Mouse (Mus musculus): ENCODE data around the gene Il22ra2. TPM values are rescaled to one million over a fixed set of nuclear protein-coding genes. Genes with fewer than 3 reads are reported as not detected.

The Il22ra2 gene
- total RNA-seq (2014; rRNA removed) (0.09 TPM in 1 of 2 replicates, not detected in the other), polyA plus RNA-seq (2015; fragmentation: Nextera tagmentation; extraction: Ambion mirVana) (not detected in 2 replicates)

DNA sequence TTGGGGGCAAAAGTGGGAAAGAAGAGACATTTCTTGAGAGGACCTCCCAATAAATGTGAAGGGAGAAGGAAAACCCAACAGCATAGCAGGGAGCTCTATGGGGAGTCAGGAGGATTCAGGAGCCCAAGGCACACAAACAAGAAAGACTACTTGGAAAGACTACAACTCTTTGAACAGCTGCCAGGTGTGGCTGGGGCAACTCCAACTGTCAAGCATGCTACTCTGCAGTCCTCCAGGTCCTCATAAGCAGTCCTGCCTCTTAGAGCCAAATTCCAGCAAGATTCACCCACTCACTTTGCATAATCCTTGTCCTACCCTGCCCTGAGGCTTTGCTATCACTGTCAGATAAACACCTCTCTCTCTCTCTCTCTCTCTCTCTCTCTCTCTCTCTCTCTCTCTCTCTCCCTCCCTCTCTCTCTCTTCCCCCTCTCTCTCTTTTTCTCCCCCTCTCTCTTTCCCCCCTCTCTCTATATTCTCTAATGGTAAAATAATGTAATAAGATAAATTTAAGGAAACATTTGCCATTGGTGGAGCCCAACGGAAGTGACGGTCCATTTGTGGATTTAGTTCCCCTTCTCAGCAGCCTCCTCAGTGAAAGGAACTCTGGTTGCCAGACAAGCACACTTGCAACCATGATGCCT is at the start of gene Il22ra2:
TSS of gene Il22ra2 (plus strand) at position 591 of the 641 bp plus-strand sequence.
- no peak within 1 kb of the TSS for H3K27ac ChIP-seq (ENCODE audit: low read depth, low read length)
- ATAC-seq (ENCODE audit: low FRiP score) (no peak), DNase-seq (ENCODE audit: low spot score) (no peak)
- no peak within 1 kb of the TSS for H3K4me3 ChIP-seq (ENCODE audit: low read depth, low read length)
- no peak within 1 kb of the TSS for H3K4me2 ChIP-seq (ENCODE audit: low read depth, low read length, poor library complexity, severe bottlenecking)
- H3K4me1 ChIP-seq (ENCODE audit: insufficient read depth, low read length): no peaks in the 10 kb centered on the region
- H3K36me3 ChIP-seq (ENCODE audit: insufficient read depth, low read length): no peaks in the 10 kb centered on the region
- H3K9ac ChIP-seq (replicated peaks; ENCODE audit: low read length, poor library complexity, severe bottlenecking): no peak within 1 kb of the TSS
- no peaks in the 10 kb centered on the region for H3K9me3 ChIP-seq (ENCODE audit: low read length)
- WGBS: 81% methylated on average over 2 of the region's 2 CpGs
- TF ChIP-seq CTCF (IDR thresholded peaks at IDR 0.05): no peak
- no peaks in the 10 kb centered on the region for H3K27me3 ChIP-seq (ENCODE audit: insufficient read depth, low read length)

DNA sequence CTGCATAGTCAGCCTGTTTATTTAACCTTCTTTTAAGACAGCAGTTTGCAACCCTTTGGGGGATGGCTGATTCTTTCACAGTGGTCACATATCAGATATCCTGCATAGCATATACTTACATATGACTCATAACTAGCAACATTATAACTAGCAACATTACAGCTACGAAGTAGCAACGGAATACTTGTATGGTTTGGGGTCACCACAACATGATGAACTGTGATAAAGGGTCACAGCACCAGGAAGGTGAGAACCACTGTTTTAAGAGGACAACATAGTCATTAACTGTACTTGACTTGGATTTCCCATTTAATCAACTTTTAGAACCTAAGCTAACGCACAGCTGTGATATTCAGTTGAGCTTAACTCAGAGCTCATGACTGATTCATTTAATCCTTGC is 44.2 kb upstream of the Il22ra2 start:
- DNase-seq (ENCODE audit: low spot score) (no peak), ATAC-seq (ENCODE audit: low FRiP score) (no peak)
- H3K4me1 ChIP-seq (ENCODE audit: insufficient read depth, low read length): no peaks in the 10 kb centered on the region
- no peak overlapping the region for H3K27ac ChIP-seq (ENCODE audit: low read depth, low read length)
- H3K9me3 ChIP-seq (ENCODE audit: low read length): no peaks in the 10 kb centered on the region
- H3K4me3 ChIP-seq (ENCODE audit: low read depth, low read length): no peak overlapping the region
- no peaks in the 10 kb centered on the region for H3K36me3 ChIP-seq (ENCODE audit: insufficient read depth, low read length)
- H3K4me2 ChIP-seq (ENCODE audit: low read depth, low read length, poor library complexity, severe bottlenecking): no peak overlapping the region
- no peaks in the 10 kb centered on the region; the same call in 1 of the 2 replicates for H3K27me3 ChIP-seq (ENCODE audit: insufficient read depth, low read length)
- TF ChIP-seq CTCF (IDR thresholded peaks at IDR 0.05): no peak
- H3K9ac ChIP-seq (replicated peaks; ENCODE audit: low read length, poor library complexity, severe bottlenecking): no peak overlapping the region
- WGBS: 96% methylated on average over 3 of the region's 3 CpGs

DNA sequence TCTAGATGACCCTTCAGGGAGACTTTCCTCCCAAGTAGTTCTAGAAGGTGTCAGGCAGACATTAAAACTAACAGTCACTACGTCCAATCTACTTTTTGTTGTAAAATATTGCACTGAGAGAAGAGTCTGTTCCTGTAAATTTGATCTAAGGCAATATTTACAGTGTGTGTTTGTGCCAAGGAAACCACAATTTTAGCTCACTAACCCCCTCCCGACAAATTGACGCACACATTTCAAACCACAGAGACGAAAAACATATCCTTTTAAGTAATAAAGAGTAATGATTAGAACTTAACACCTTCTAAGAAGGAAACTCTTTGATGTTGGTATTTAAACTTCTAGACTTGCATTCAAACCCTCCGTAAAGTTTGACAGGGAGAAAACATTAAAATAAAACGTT is 43.8 kb upstream of the Il22ra2 start:
- H3K9ac ChIP-seq (replicated peaks; ENCODE audit: low read length, poor library complexity, severe bottlenecking): no peak overlapping the region
- DNase-seq (ENCODE audit: low spot score) (no peak), ATAC-seq (ENCODE audit: low FRiP score) (no peak)
- H3K9me3 ChIP-seq (ENCODE audit: low read length): no peaks in the 10 kb centered on the region
- no peak overlapping the region for H3K4me2 ChIP-seq (ENCODE audit: low read depth, low read length, poor library complexity, severe bottlenecking)
- H3K4me1 ChIP-seq (ENCODE audit: insufficient read depth, low read length): no peaks in the 10 kb centered on the region
- H3K4me3 ChIP-seq (ENCODE audit: low read depth, low read length): no peak overlapping the region
- 88% methylated on average over 6 of the region's 6 CpGs for WGBS
- TF ChIP-seq CTCF (IDR thresholded peaks at IDR 0.05): no peak
- H3K27me3 ChIP-seq (ENCODE audit: insufficient read depth, low read length): no peaks in the 10 kb centered on the region; the same call in 1 of the 2 replicates
- no peak overlapping the region for H3K27ac ChIP-seq (ENCODE audit: low read depth, low read length)
- H3K36me3 ChIP-seq (ENCODE audit: insufficient read depth, low read length): no peaks in the 10 kb centered on the region

GRCm38 (mm10) chr10:19578409-19578986 is 43.3 kb upstream of the Il22ra2 start:
- no peaks in the 10 kb centered on the region; the same call in 1 of the 2 replicates for H3K27me3 ChIP-seq (ENCODE audit: insufficient read depth, low read length)
- no peak for TF ChIP-seq CTCF (IDR thresholded peaks at IDR 0.05)
- no peak; the same call in 1 of the 2 replicates for ATAC-seq (ENCODE audit: low FRiP score)
- H3K9ac ChIP-seq (replicated peaks; ENCODE audit: low read length, poor library complexity, severe bottlenecking): no peak overlapping the region
- no peaks in the 10 kb centered on the region for H3K36me3 ChIP-seq (ENCODE audit: insufficient read depth, low read length)
- no peak overlapping the region for H3K27ac ChIP-seq (ENCODE audit: low read depth, low read length)
- WGBS: 67% methylated on average over 9 of the region's 9 CpGs
- H3K9me3 ChIP-seq (ENCODE audit: low read length): no peaks in the 10 kb centered on the region
- DNase-seq (ENCODE audit: low spot score): peak; percentile 37
- no peaks in the 10 kb centered on the region for H3K4me1 ChIP-seq (ENCODE audit: insufficient read depth, low read length)
- no peak overlapping the region for H3K4me2 ChIP-seq (ENCODE audit: low read depth, low read length, poor library complexity, severe bottlenecking)
- no peak overlapping the region for H3K4me3 ChIP-seq (ENCODE audit: low read depth, low read length)

GRCm38 (mm10) chr10:19580660-19581059 is 41.1 kb upstream of the Il22ra2 start:
- no peak overlapping the region for H3K4me3 ChIP-seq (ENCODE audit: low read depth, low read length)
- no peak overlapping the region for H3K9ac ChIP-seq (replicated peaks; ENCODE audit: low read length, poor library complexity, severe bottlenecking)
- H3K9me3 ChIP-seq (ENCODE audit: low read length): no peaks in the 10 kb centered on the region
- ATAC-seq (ENCODE audit: low FRiP score) (no peak), DNase-seq (ENCODE audit: low spot score) (no peak)
- no peak for TF ChIP-seq CTCF (IDR thresholded peaks at IDR 0.05)
- H3K27me3 ChIP-seq (ENCODE audit: insufficient read depth, low read length): no peaks in the 10 kb centered on the region; the same call in 1 of the 2 replicates
- H3K4me2 ChIP-seq (ENCODE audit: low read depth, low read length, poor library complexity, severe bottlenecking): no peak overlapping the region
- 65% methylated on average over 3 of the region's 3 CpGs for WGBS
- H3K36me3 ChIP-seq (ENCODE audit: insufficient read depth, low read length): no peaks in the 10 kb centered on the region
- H3K4me1 ChIP-seq (ENCODE audit: insufficient read depth, low read length): no peaks in the 10 kb centered on the region
- H3K27ac ChIP-seq (ENCODE audit: low read depth, low read length): no peak overlapping the region

GRCm38 (mm10) chr10:19581844-19582582 is 39.8 kb upstream of the Il22ra2 start:
- DNase-seq (ENCODE audit: low spot score) (no peak), ATAC-seq (ENCODE audit: low FRiP score) (no peak)
- Histone ChIP-seq H3K4me2 (ENCODE audit: low read depth, low read length, poor library complexity, severe bottlenecking) (no peak overlapping the region), H3K27ac (ENCODE audit: low read depth, low read length) (no peak overlapping the region), H3K9ac (replicated peaks; ENCODE audit: low read length, poor library complexity, severe bottlenecking) (no peak overlapping the region), H3K27me3 (ENCODE audit: insufficient read depth, low read length) (no peaks in the 10 kb centered on the region; the same call in 1 of the 2 replicates), H3K4me1 (ENCODE audit: insufficient read depth, low read length) (no peaks in the 10 kb centered on the region), H3K4me3 (ENCODE audit: low read depth, low read length) (no peak overlapping the region), H3K36me3 (ENCODE audit: insufficient read depth, low read length) (no peaks in the 10 kb centered on the region), H3K9me3 (ENCODE audit: low read length) (no peaks in the 10 kb centered on the region)
- TF ChIP-seq CTCF (IDR thresholded peaks at IDR 0.05): no peak
- 85% methylated on average over 9 of the region's 9 CpGs for WGBS

Data from midbrain, postnatal 0 days (tissue).